Mouse (Mus musculus) embryonic facial prominence, embryonic 14.5 days (tissue): ENCODE results near the gene Pank4. TPM values are rescaled to one million over a fixed set of nuclear protein-coding genes. Genes with fewer than 3 reads are reported as not detected.

Experiments used
- ATAC-seq: fragments of 200-750 bp; cut with Nextera tagmentation; 2 replicates; pipeline ENCODE4 v1.8.0; 2017; ENCODE audit warnings: low read depth, moderate number of reproducible peaks, moderate TSS enrichment
- DNase-seq: peaks from one replicate; pipeline ENCODE4 v3.0.0-alpha.2; 2015; ENCODE audit warnings: low spot score
- H3K27ac ChIP-seq: fragments of 300-500 bp; sonication (generic); replicated peaks from 2 replicates; pipeline ENCODE4 v1.5.1; 2014; ENCODE audit warnings: low read depth, mild to moderate bottlenecking, low read length, moderate library complexity
- H3K27me3 ChIP-seq: fragments of 300-500 bp; sonication (generic); replicated peaks from 2 replicates; pipeline ENCODE4 v1.6.1; 2014; ENCODE audit warnings: low read length; ENCODE audit not compliant: control insufficient read depth, insufficient read depth
- H3K36me3 ChIP-seq: fragments of 300-500 bp; sonication (generic); 2 replicates; pipeline ENCODE4 v1.6.1; 2014; ENCODE audit warnings: low read length, mixed read lengths; ENCODE audit not compliant: control insufficient read depth, insufficient read depth
- H3K4me1 ChIP-seq: fragments of 300-500 bp; sonication (generic); 2 replicates; pipeline ENCODE4 v1.6.1; 2014; ENCODE audit warnings: antibody characterized with exemption, low read length; ENCODE audit not compliant: control insufficient read depth, insufficient read depth
- H3K4me2 ChIP-seq: fragments of 300-500 bp; sonication (generic); 2 replicates; pipeline ENCODE4 v1.6.1; 2014; ENCODE audit warnings: low read depth, mild to moderate bottlenecking, low read length, moderate library complexity, mixed read lengths
- H3K4me3 ChIP-seq: fragments of 300-500 bp; sonication (generic); 2 replicates; pipeline ENCODE4 v1.5.1; 2014; ENCODE audit warnings: low read depth, mild to moderate bottlenecking, low read length
- H3K9ac ChIP-seq: fragments of 300-500 bp; sonication (generic); 2 replicates; pipeline ENCODE4 v1.6.1; 2014; ENCODE audit warnings: low read depth, mild to moderate bottlenecking, low read length, moderate library complexity, mixed read lengths
- H3K9me3 ChIP-seq: fragments of 300-500 bp; sonication (generic); 2 replicates; pipeline ENCODE4 v1.6.1; 2016; ENCODE audit warnings: low read length; ENCODE audit not compliant: control insufficient read depth
- WGBS: fragments of 180-500 bp; shearing (Covaris S2); extraction: QIAGEN DNeasy Blood & Tissue Kit; methylation state at CpG from one replicate; pipeline ENCODE4 v1.1.7; 2014; 5-methylcytosine and 5-hydroxymethylcytosine counted together
- polyA plus RNA-seq: library from polyadenylated mRNA; unstranded; fragments of >200 nt; fragmentation: Nextera tagmentation; extraction: Ambion mirVana; gene quantifications from 2 replicates; pipeline ENCODE4 v1.2.1, GENCODE M21; 2014

Gene Pank4
- polyA plus RNA-seq, 1 experiment from 2014 or later = 34.5 TPM

GRCm38 (mm10) chr4:154948066-154948939, 15.6 kb upstream of the Pank4 start:
- no peak overlapping the region for H3K4me2 ChIP-seq
- no peak overlapping the region for H3K9ac ChIP-seq
- ATAC-seq (no peak; the same call in 1 of the 2 replicates), DNase-seq (no peak)
- H3K4me1 ChIP-seq = peaks cover 8% of the 10 kb centered on the region; the same call in 1 of the 2 replicates
- H3K9me3 ChIP-seq = no peaks in the 10 kb centered on the region
- no peak overlapping the region for H3K4me3 ChIP-seq
- 48% methylated on average over 14 of the region's 14 CpGs for WGBS
- H3K27me3 ChIP-seq = peaks cover 37% of the 10 kb centered on the region
- no peak overlapping the region for H3K27ac ChIP-seq
- H3K36me3 ChIP-seq = no peaks in the 10 kb centered on the region

DNA sequence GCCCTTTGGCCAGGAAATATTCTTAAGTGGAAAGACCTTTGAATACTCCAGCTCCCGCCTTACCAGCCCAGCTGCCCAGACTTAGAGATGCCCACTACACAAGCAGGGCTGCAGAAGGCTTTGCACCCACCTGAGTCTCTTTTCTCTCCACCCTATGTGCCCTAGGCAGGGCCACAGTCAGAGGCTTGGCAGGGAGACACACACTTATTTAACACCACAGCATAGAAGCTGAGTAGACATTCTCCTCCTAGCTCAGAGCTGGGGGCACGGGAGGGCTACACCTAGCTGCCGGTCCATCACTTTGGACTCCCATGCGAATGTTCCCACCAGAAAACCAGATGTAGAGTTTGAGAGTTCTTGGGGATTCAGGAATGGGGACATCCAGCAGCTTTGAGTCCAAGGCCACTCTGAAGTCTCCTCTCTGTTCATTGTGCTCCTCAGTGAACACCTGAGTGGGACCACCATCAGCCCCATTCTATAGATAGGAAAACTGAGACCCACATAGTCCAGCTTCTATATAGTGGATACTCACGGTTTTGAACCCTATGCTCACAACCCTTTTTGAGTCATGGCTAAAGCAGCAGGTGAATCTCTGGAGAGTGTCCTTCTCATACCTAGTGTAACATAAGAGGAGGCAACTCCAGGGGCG, 14.9 kb upstream of the Pank4 start:
- ATAC-seq = no peak
- peaks cover 8% of the 10 kb centered on the region; the same call in 1 of the 2 replicates for H3K4me1 ChIP-seq
- H3K9ac ChIP-seq = no peak overlapping the region
- peak overlapping the region; percentile 20; the same call in 1 of the 2 replicates for H3K4me2 ChIP-seq
- no peak overlapping the region for H3K4me3 ChIP-seq
- 61% methylated on average over 6 of the region's 6 CpGs for WGBS
- H3K9me3 ChIP-seq = no peaks in the 10 kb centered on the region
- DNase-seq = no peak
- peaks cover 45% of the 10 kb centered on the region for H3K27me3 ChIP-seq
- H3K27ac ChIP-seq = no peak overlapping the region
- no peaks in the 10 kb centered on the region for H3K36me3 ChIP-seq

DNA sequence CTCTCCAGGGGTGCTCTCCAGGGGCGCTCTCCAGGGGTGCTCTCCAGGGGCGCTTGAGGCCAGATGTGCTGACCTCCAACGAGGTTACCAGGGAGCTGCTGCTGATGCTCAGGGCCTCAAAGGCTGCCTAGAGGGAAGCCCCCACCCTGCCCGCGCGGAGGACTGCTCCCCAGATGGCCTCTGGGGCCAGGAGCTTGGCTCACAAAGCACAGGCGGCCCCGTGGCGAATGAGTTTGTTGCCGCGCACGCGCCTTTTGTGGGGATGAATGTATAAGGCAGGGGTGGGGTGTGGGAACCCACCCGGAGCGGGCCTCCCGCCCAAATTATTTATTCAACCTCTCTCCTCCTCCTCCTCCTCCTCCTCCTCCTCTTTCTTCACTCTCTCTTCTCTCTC, 14.3 kb upstream of the Pank4 start:
- Histone ChIP-seq H3K4me1 (peaks cover 8% of the 10 kb centered on the region; the same call in 1 of the 2 replicates), H3K4me2 (peak overlapping the region; percentile 20; the same call in 1 of the 2 replicates), H3K9ac (no peak overlapping the region), H3K27me3 (peaks cover 50% of the 10 kb centered on the region), H3K9me3 (no peaks in the 10 kb centered on the region), H3K4me3 (no peak overlapping the region), H3K36me3 (no peaks in the 10 kb centered on the region), H3K27ac (no peak overlapping the region)
- ATAC-seq (no peak), DNase-seq (peak; percentile 59)
- WGBS = 11% methylated on average over 10 of the region's 16 CpGs

- ATAC-seq (peak; percentile 48; the same call in 1 of the 2 replicates), DNase-seq (peak; percentile 64)
- peaks cover 72% of the 10 kb centered on the region for H3K27me3 ChIP-seq
- H3K27ac ChIP-seq = no peak overlapping the region
- no peak overlapping the region for H3K4me3 ChIP-seq
- H3K4me2 ChIP-seq = peak overlapping the region; percentile 18; the same call in 1 of the 2 replicates
- peaks cover 12% of the 10 kb centered on the region; the same call in 1 of the 2 replicates for H3K4me1 ChIP-seq
- H3K36me3 ChIP-seq = no peaks in the 10 kb centered on the region
- no peaks in the 10 kb centered on the region for H3K9me3 ChIP-seq
- H3K9ac ChIP-seq = no peak overlapping the region
- WGBS = under 1% methylated on average over 26 of the region's 26 CpGs
Observed at GRCm38 (mm10) chr4:154952461-154953241, 11.3 kb upstream of the Pank4 start.

DNA sequence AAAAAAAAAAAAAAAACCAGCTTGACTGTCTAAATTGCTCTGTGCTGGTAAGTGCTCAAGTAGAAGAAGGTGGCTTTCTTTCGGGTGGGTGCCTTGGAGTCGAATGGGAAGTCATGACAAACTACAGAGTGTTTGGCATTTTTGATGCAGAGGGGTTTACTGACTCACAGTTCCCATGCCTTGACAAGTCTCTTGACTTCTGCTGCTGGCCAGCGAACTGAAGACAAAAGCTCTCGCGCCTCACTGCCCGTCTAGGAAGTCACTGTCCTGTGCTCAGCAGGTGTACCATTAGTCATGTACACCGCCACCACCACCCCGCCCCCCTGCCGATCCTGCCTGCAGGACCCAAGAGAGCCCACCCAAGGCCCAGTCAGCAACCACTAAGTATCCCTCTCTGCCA, 7.3 kb upstream of the Pank4 start:
- ATAC-seq (no peak), DNase-seq (no peak)
- H3K9me3 ChIP-seq = no peaks in the 10 kb centered on the region
- no peak overlapping the region for H3K9ac ChIP-seq
- H3K4me2 ChIP-seq = no peak overlapping the region
- H3K27ac ChIP-seq = no peak overlapping the region
- H3K4me1 ChIP-seq = peaks cover 34% of the 10 kb centered on the region
- H3K4me3 ChIP-seq = no peak overlapping the region
- H3K36me3 ChIP-seq = no peaks in the 10 kb centered on the region
- WGBS = 40% methylated on average over 9 of the region's 9 CpGs
- peaks cover 90% of the 10 kb centered on the region for H3K27me3 ChIP-seq

GRCm38 (mm10) chr4:154957289-154957993, 6.5 kb upstream of the Pank4 start:
- 52% methylated on average over 13 of the region's 13 CpGs for WGBS
- H3K4me3 ChIP-seq = no peak overlapping the region
- no peak overlapping the region for H3K27ac ChIP-seq
- ATAC-seq = no peak
- H3K4me1 ChIP-seq = peaks cover 33% of the 10 kb centered on the region
- no peaks in the 10 kb centered on the region for H3K9me3 ChIP-seq
- no peak overlapping the region for H3K9ac ChIP-seq
- no peaks in the 10 kb centered on the region for H3K36me3 ChIP-seq
- peaks cover 91% of the 10 kb centered on the region for H3K27me3 ChIP-seq
- no peak for DNase-seq
- H3K4me2 ChIP-seq = peak overlapping the region; percentile 42; the same call in 1 of the 2 replicates

DNA sequence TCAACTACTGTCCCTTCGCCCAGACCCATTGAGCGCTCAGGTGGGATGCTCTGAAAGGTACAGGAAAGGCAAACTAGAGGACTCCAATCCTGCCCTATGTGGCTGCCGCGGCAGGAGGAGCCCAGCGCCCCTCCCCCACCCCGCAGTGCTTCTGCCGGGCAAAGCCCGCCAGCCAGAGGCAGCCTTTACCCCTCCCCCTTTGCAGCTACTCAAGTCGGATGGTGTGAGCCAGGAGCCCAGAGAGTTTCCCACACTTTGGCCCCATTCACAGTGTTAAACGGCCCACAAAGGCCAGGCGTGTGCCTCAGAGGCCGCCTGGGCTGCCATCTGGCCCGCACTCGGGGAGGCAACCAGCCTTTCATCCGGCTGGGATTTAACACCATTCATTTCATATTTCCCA, 5.8 kb upstream of the Pank4 start:
- ATAC-seq = peak; percentile 58; the same call in 1 of the 2 replicates
- Histone ChIP-seq H3K4me3 (peak overlapping the region; percentile 12; the same call in 1 of the 2 replicates), H3K36me3 (no peaks in the 10 kb centered on the region), H3K4me1 (peaks cover 36% of the 10 kb centered on the region), H3K27me3 (peaks cover 91% of the 10 kb centered on the region), H3K9me3 (no peaks in the 10 kb centered on the region), H3K9ac (0 out of 2 replicates have a peak overlapping the region, but pooled peaks have one; percentile 5), H3K4me2 (peak overlapping the region; percentile 42), H3K27ac (no peak overlapping the region)
- 2% methylated on average over 9 of the region's 15 CpGs for WGBS
- peak; percentile 91 for DNase-seq
